Mouse (Mus musculus) embryonic stem cell, embryonic (primary cell): ENCODE data around the gene Lrp1.

Experiments
- CTCF ChIA-PET, 4 experiments: fragments of 300-600 bp in 2 of 4; fragments of 350-600 bp in 2 of 4; sonication (Branson Sonifier 250); formaldehyde crosslinking; loops; one replicate each; lab custom pipeline; 2022; ENCODE audit warnings: inconsistent platforms in 2 of 4; lab: Charles Lee
- POLR2A ChIA-PET, 4 experiments: fragments of 300-600 bp in 2 of 4; fragments of 350-600 bp in 2 of 4; sonication (Branson Sonifier 250); formaldehyde crosslinking; loops; one replicate each; lab custom pipeline; 2022; ENCODE audit warnings: antibody characterized with exemption in 4 of 4, inconsistent platforms in 1 of 4; lab: Charles Lee

The Lrp1 gene

DNA sequence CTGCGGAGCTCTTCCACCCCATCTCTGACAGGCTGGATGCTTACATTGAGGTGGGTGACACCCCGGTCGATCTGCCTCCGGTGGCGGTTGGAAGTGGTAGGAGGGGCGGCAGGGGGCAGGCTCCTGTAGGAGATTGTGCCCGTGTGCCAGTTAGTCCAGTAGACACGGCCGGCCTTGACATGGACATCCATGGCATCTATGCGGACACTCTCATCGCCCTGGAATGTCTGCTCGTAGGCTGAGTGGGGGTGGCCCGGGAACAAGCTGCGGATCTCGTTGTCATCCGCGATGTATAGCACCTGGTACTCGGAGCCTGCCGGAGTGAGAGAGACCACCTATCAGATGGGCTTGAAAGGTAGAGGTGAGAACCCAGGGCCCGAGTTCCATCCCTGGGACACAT is 76.6 kb downstream of the Lrp1 start:
- ChIA-PET CTCF (interaction anchor here in 3 of 4 experiments (0.7 to 4.1 kb wide), 4 partner anchors 8 to 32 kb away, joined by 3 to 23 read pairs (median 14); partner anchors contain the start of gene Ndufa4l2 (in 1 of the 3)), POLR2A (interaction anchor here in 1 of 4 experiments (1.3 kb wide), 2 partner anchors 11 to 13 kb away, joined by 3 to 4 read pairs; no protein-coding TSS in a partner anchor)

DNA sequence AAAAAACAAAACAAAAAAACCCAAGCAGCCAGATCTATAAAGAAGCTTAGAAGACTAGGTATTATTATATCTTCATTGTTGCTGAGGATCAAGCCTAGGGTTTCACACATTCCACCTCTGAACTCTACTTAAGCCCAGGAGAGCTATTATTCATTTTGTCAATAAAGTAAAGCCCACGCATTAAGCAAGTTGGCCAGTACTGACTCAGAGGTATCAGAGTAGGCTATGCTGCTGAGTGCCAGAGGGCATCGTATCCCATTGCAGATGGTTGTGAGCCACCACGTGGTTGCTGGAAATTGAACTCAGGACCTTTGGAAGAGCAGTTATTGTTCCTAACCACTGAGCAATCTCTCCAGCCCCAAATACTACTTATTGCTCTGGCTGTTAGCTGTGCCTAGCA is 77.0 kb downstream of the Lrp1 start:
- ChIA-PET POLR2A (interaction anchor here in 2 of 4 experiments (0.6 to 1.3 kb wide), 5 partner anchors 11 to 220 kb away, joined by 3 to 5 read pairs (median 4); partner anchors contain the start of gene Shmt2 (in 1 of the 2)), CTCF (interaction anchor here in 3 of 4 experiments (0.5 to 4.1 kb wide), 7 partner anchors 9 to 699 kb away, joined by 3 to 23 read pairs (median 4); partner anchors contain the start of gene Ndufa4l2 (in 1 of the 3))

DNA sequence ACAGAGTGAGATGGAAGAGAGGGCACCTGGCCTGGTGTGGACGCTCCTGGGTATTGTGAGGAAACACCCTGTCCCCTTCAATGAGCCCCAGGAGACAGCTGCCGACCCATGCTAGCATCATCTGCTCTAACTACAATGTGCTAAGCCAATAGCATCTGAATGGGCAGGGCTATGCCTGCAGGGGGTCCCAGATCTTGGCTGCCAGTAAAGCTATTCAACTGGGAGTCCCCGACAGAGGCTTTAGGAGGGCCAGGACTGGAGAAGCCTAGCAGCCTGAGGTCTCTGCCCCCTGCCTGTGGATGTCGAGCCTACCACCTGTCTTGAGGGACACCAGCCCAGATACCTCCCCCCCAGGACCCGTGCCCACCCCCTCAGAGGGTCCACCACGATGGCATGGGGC is 78.2 kb downstream of the Lrp1 start:
- CTCF ChIA-PET = interaction anchor here in 3 of 4 experiments (0.5 to 3.8 kb wide), 6 partner anchors 8 to 465 kb away, joined by 3 to 22 read pairs (median 3); partner anchors contain the start of gene Ndufa4l2 (in 1 of the 3)
- POLR2A ChIA-PET = interaction anchor here in 1 of 4 experiments (1.4 kb wide), 1 partner anchor 14 kb away, joined by 3 read pairs; no protein-coding TSS in a partner anchor

DNA sequence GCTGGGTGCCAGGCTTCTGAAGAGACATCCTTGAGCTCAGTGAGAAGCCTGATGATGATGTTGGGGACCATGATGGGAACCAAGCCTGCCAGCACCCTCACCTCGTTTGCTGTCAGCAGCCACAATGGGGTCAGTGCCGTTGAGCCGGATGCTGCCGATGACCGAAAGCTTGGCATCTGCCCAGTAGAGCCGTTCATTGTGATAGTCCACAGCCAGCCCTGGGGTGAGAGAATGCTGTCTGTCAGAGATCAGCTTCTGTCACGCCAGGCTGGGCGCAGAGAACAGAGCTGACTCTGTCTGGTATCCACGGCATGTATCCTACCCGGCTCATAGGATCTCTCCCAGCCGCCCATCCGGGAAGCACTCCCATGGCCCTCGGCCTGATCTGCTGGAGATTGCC is 78.9 kb downstream of the Lrp1 start:
- POLR2A ChIA-PET = interaction anchor here in 2 of 4 experiments (0.9 to 1.4 kb wide), 2 partner anchors 12 to 13 kb away, joined by 3 read pairs; no protein-coding TSS in a partner anchor

DNA sequence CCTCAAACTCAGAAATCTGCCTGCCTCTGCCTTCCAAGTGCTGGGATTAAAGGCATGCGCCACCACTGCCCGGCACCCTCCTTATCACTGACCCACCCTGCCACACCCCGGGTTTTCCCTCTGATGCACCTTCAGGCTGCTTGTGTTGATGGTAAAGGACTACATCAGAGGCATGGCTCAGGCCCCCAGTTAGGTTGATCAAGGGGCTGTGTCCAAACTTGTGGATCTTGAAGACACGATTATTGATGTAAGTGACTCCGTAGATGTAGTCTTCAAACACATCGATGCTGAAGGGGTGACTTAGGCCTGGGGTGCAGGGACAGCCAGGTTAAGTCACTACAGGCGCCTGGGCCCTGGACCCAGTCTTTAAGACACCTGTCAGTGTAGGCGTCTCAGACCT is 79.4 kb downstream of the Lrp1 start:
- CTCF ChIA-PET = interaction anchor here in 2 of 4 experiments (0.9 to 2.5 kb wide), 6 partner anchors 28 to 467 kb away, joined by 3 to 7 read pairs (median 4); no protein-coding TSS in a partner anchor
- POLR2A ChIA-PET = interaction anchor here in 3 of 4 experiments (0.8 to 1.4 kb wide), 3 partner anchors 12 to 19 kb away, joined by 3 to 5 read pairs (median 3); no protein-coding TSS in a partner anchor

More for the DNA sequence above, 78.9 kb downstream of the Lrp1 start:
- CTCF ChIA-PET = interaction anchor here in 3 of 4 experiments (0.5 to 2.5 kb wide), 6 partner anchors 7 to 466 kb away, joined by 3 to 7 read pairs (median 3); no protein-coding TSS in a partner anchor

DNA sequence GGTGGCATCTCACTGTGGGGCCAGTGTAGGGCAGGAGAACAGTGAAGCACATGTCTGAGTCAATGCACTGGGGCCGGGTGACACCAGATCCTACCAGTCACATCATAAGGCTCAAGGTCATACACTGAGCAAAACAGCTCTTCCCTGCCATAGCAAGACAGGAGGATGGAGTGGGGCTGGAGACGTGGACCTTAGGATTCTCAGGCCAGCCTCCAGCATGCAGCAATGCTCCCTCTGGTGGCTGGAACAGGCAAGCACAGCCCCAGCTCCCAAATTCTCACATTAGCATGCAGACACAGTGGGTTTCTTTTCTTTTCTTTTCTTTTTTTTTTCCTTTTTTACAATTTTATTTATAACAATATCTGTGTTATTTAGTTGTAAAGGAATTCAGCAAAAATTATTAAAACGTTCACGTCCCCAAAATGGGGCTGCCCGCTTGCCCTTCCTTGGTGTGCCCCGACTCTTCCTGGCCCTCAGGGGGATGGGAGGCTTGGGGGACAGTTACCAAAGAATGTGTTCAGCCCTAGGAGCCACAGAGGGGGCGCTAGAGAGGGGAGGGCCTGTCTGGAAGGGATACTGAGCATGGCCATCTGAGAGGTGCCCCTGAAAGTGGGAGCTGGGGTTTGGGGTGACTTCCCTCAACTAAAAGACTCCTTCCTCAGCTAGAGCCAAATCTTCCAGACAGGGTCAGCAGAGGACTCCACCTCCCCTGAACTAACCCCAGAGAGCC is 82.9 kb downstream of the Lrp1 start:
- ChIA-PET POLR2A (interaction anchor here (0.6 to 21.5 kb wide), 31 partner anchors 11 to 732 kb away, joined by 3 to 470 read pairs (median 6); partner anchors contain the start of genes Shmt2 (in 4 of the 4), Ndufa4l2 (in 3 of the 4), Lrp1 (in 1 of the 4) and Stat2 (in 1 of the 4)), CTCF (interaction anchor here (0.5 to 21.9 kb wide), 104 partner anchors 8 to 1099 kb away, joined by 3 to 811 read pairs (median 4); partner anchors contain the start of genes Ndufa4l2 (in 4 of the 4), Lrp1 (in 2 of the 4), Shmt2 (in 2 of the 4) and Stac3 (in 2 of the 4))

DNA sequence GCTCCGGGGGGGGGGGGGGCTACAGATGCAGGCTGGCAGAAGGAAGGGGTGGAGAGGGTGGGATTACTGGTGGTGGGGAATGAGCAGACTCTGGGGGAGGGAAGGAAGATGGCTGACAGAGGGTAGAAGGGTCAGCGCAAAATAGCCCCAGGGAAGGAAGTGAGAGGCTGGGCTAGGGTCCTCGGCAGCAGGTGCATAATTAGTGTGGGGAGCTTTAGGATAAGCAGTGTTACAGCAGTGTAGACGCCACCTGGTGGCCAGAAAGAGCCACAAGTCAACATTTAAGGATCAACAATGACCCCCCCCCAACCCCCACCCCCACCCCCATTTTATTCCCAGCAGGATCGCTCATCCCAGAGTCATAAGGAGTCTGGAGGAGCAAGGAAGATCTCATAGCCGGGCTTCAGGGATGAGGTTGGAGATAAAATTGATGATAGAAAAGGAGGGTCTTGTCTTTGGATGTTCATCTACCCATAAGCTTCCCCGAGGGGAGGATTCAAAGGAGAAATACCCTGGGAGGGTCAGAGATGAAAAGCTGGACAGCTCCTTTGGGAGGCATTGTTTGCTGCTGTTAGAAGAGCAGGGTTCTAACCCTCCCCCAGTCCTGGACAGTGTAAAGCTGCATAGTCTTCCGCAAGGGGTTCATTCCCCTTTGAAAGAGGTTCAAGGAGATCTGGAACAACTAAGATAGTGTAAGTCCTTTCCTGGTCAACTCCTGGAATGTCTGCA is 84.2 kb downstream of the Lrp1 start:
- CTCF ChIA-PET = interaction anchor here (0.5 to 21.9 kb wide), 106 partner anchors 8 to 1225 kb away, joined by 3 to 811 read pairs (median 4); partner anchors contain the start of genes Ndufa4l2 (in 4 of the 4), Shmt2 (in 3 of the 4), Stac3 (in 3 of the 4) and Lrp1 (in 2 of the 4)
- POLR2A ChIA-PET = interaction anchor here (0.6 to 21.5 kb wide), 48 partner anchors 9 to 1143 kb away, joined by 3 to 470 read pairs (median 5); partner anchors contain the start of genes Shmt2 (in 4 of the 4), Ndufa4l2 (in 3 of the 4), Lrp1 (in 2 of the 4) and Atp5b (in 1 of the 4)

DNA sequence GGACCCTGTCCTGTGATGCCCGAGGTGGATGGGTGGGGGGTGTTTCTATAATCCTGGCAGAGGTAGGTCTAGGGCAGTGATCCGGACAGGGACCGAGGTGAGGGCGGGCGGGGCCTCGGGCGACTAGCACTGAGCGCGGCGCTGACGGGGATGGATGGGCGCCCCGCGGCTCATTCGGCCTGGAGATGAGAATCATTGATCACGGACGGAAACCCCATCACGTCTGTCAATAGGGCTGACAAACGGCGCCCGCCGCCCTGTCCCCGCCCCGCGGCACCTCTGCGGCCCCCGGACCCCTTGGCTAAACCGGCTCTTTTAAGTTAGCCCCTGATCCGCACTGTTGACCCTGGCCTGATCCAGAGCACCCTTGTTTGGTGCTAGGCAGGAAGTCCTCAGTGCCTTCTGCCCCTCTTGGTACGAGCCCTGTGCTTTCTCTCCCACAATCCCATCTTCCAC is 86.0 kb downstream of the Lrp1 start:
- POLR2A ChIA-PET = interaction anchor here in 3 of 4 experiments (0.5 to 21.5 kb wide), 7 partner anchors 8 to 186 kb away, joined by 3 to 470 read pairs (median 31); partner anchors contain the start of genes Ndufa4l2 (in 2 of the 3) and Shmt2 (in 2 of the 3)
- CTCF ChIA-PET = interaction anchor here (0.6 to 21.9 kb wide), 13 partner anchors 8 to 185 kb away, joined by 3 to 811 read pairs (median 17); partner anchors contain the start of genes Ndufa4l2 (in 4 of the 4), Shmt2 (in 1 of the 4) and Stat6 (in 1 of the 4)

DNA sequence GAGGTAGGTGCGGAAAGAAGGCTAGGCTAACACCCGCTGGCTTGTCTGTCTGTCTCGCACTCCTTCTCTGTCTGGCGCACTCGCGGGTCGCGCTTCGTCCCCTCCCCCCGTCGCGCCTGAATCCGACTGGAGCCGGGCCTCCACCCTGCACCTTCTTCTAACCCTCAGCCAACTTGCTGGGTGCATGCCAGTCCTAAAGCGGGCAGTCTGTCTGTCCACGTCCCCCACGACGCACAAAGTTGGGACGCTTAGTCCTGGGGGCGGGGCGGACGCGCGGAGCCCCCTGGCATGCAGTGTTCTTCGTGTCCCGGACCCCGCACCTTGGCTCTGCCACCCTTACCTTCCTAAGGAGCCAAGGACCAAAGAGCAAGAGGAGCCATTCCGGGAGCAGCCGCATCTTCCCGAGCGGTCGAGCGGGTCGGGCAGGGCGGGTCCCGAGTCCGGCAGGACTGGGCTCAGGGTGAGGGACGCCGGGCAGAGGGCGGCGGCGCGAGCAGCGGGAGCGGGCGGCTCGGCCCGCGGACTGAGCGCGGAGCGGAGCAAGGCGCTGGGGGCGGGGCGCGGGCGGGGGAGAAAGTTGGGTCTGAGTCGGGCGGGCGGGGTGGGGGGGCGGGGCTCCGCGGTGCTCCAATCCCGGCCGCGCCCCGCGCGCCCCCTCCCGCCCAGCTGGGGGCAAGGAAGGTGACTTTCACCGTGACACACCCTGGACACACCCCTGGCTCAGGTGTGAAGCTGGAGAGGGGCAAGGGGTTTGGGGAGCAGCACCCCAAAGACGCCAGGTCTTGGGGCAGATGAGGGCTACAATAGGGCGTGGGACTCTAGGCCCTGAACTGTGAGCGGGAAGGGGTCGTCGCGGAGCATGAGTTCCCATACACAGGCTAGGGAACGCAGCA is 86.7 kb downstream of the Lrp1 start, which contains the start of gene Nxph4:
Nxph4 (minus strand) TSS at position 524 of the 893 bp plus-strand sequence.
- POLR2A ChIA-PET = interaction anchor here in 3 of 4 experiments (0.5 to 21.5 kb wide), 5 partner anchors 13 to 185 kb away, joined by 3 to 470 read pairs (median 4); partner anchors contain the start of genes Shmt2 (in 2 of the 3) and Ndufa4l2 (in 1 of the 3)
- CTCF ChIA-PET = interaction anchor here (0.6 to 21.9 kb wide), 13 partner anchors 8 to 185 kb away, joined by 3 to 811 read pairs (median 5); partner anchors contain the start of genes Ndufa4l2 (in 3 of the 4) and Shmt2 (in 1 of the 4)

DNA sequence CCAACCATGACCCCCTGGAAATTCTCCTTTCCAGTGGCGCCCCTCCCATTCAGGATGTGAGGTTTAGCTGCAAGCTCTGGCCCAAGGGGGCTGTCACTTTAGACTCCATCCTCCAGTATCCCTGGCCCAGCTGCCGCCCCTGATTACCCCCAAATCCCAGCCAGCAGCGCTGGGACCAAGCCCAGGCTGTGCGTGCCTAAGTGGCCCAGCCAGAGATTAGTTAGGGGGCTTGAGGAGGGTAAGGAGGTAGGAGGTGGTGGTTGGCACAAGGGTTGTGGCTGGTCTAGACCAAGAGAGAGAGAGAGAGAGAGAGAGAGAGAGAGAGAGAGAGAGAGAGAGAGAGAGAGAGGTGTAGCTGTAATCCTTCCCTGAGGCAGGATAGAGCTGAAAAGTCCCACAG is 89.4 kb downstream of the Lrp1 start:
- ChIA-PET CTCF (interaction anchor here in 3 of 4 experiments (0.6 to 21.9 kb wide), 7 partner anchors 18 to 25 kb away, joined by 3 to 811 read pairs (median 8); partner anchors contain the start of genes Ndufa4l2 (in 2 of the 3) and Shmt2 (in 1 of the 3)), POLR2A (interaction anchor here (0.6 to 21.5 kb wide), 11 partner anchors 9 to 900 kb away, joined by 3 to 470 read pairs (median 4); partner anchors contain the start of genes Shmt2 (in 3 of the 4) and Ndufa4l2 (in 1 of the 4))

DNA sequence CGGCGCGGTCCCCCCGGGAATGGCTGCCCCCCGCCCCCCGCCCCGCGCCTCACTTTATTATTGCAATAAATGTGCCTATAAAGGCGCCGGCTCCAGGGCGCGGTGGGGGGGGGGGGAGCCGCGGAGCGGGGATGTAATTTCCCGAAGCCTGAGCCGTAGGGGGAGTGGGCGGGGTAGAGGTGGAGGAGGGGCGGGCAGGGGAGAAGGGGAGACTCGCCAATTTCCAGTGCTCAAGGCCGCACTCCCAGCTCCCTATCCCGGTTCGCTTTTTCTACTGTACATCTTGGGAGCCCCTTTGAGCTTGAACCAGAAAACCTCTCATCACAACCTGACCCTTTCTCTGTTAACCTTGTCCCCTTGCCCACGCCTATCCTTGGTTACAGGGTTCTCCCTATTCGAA is 90.0 kb downstream of the Lrp1 start:
- CTCF ChIA-PET = interaction anchor here in 3 of 4 experiments (0.6 to 21.9 kb wide), 7 partner anchors 17 to 513 kb away, joined by 6 to 811 read pairs (median 8); partner anchors contain the start of genes Ndufa4l2 (in 2 of the 3) and Shmt2 (in 1 of the 3)
- POLR2A ChIA-PET = interaction anchor here (0.6 to 21.5 kb wide), 12 partner anchors 8 to 275 kb away, joined by 3 to 470 read pairs (median 4); partner anchors contain the start of genes Shmt2 (in 3 of the 4) and Ndufa4l2 (in 1 of the 4)

DNA sequence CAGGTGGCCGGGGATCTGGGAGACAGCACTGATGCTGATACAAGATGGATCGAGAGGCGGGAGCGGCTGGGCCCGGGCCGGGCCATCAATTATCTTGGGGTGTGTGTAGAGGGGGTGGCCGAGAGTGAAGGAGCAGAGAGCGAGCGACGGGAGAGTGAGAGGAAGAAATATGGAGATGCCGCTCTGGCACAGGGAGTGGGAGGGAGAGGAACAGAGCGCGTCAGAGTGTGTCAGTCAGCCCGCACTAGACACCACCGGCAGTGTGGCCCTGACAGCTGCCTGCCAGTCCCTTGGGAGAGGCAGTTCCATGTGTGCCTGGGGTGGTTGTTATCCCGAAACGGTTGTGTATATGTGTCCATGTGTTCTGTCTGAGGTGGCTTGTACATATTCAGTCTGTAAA is 93.5 kb downstream of the Lrp1 start:
- ChIA-PET CTCF (interaction anchor here (0.6 to 21.9 kb wide), 22 partner anchors 9 to 817 kb away, joined by 3 to 811 read pairs (median 4); partner anchors contain the start of genes Ndufa4l2 (in 2 of the 4), Lrp1 (in 1 of the 4) and Shmt2 (in 1 of the 4)), POLR2A (interaction anchor here (0.6 to 21.5 kb wide), 12 partner anchors 9 to 139 kb away, joined by 3 to 470 read pairs (median 6); partner anchors contain the start of genes Ndufa4l2 (in 2 of the 4), Nemp1 (in 1 of the 4) and Shmt2 (in 1 of the 4))

DNA sequence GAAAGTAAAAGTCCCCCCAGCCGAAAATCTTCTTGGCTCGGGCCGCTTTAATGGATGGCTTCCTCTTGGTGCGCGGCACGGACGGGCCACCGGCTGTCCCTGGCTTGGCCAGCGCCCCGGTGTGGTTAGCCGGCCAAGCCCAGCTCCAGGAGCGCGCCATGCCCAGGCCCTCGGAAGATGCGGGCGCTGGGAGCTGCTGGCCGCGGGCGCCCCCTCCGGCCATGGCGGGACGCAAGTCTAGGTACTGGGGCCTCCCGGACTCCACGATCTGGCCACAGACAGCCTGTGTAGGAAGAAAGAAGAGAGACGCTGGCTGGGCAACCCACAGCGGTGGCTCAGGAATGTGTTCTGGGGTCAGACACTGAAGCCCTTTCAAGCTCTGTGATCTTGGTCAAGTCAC is 94.3 kb downstream of the Lrp1 start:
- POLR2A ChIA-PET = interaction anchor here (0.6 to 21.5 kb wide), 13 partner anchors 9 to 204 kb away, joined by 3 to 470 read pairs (median 4); partner anchors contain the start of genes Ndufa4l2 (in 2 of the 4), Nemp1 (in 1 of the 4) and Shmt2 (in 1 of the 4)
- CTCF ChIA-PET = interaction anchor here (0.6 to 21.9 kb wide), 24 partner anchors 10 to 818 kb away, joined by 3 to 811 read pairs (median 4); partner anchors contain the start of genes Ndufa4l2 (in 2 of the 4), Lrp1 (in 1 of the 4) and Shmt2 (in 1 of the 4)

DNA sequence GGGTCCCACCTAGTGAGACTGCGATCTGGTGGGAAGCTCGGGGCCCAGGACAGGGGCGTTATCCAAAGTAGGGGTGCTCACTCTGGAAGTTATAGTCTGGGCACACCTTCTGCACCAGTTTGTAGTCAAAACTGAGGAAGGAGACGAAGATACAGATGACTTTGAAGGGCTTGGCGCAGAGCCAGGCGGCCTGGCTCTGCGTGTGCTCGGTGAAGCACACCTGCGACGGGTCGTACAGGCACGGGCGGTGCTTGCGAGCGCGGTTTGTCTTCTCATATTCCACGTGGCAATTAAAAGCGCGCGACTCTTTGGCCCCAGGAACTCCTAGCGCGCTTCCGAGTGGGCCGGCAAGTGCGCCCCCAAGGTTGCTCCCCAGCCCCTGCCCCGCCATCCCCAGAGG is 94.9 kb downstream of the Lrp1 start:
- POLR2A ChIA-PET = interaction anchor here in 3 of 4 experiments (0.6 to 21.5 kb wide), 9 partner anchors 11 to 203 kb away, joined by 3 to 470 read pairs (median 9); partner anchors contain the start of genes Ndufa4l2 (in 2 of the 3) and Shmt2 (in 1 of the 3)
- CTCF ChIA-PET = interaction anchor here (0.6 to 21.9 kb wide), 16 partner anchors 10 to 693 kb away, joined by 3 to 811 read pairs (median 6); partner anchors contain the start of genes Ndufa4l2 (in 2 of the 4), Lrp1 (in 1 of the 4) and Shmt2 (in 1 of the 4)
